Mouse (Mus musculus) embryonic fibroblast, embryonic 13.5 days (primary cell): ENCODE results near the gene Sin3b. TPM values are rescaled to one million over a fixed set of nuclear protein-coding genes. Genes with fewer than 3 reads are reported as not detected.

Source experiments
- H3K27ac ChIP-seq: 2 replicates; pipeline ENCODE4 v1.5.1; 2012; ENCODE audit warnings: low read length, control low read depth, inconsistent platforms; ENCODE audit not compliant: insufficient read depth
- H3K4me1 ChIP-seq: 2 replicates; pipeline ENCODE4 v1.6.1; 2011; ENCODE audit warnings: low read length; ENCODE audit not compliant: control insufficient read depth, insufficient read depth
- H3K4me3 ChIP-seq: 2 replicates; pipeline ENCODE4 v1.5.1; 2011; ENCODE audit warnings: mild to moderate bottlenecking, control low read depth, low read length; ENCODE audit not compliant: insufficient read depth
- CTCF ChIP-seq: IDR thresholded peaks from 2 replicates; pipeline ENCODE4 v1.5.1; 2011; ENCODE audit warnings: mild to moderate bottlenecking, control low read depth, low read length, moderate library complexity, borderline replicate concordance; ENCODE audit not compliant: insufficient read depth
- POLR2A ChIP-seq: IDR thresholded peaks from 2 replicates; pipeline ENCODE4 v1.6.1; 2011; ENCODE audit warnings: low read depth, mild to moderate bottlenecking, control low read depth, low read length, moderate library complexity
- polyA plus RNA-seq: library from polyadenylated mRNA; stranded (reverse); fragments of >200 nt; gene quantifications from 2 replicates; pipeline ENCODE4 v1.2.4, GENCODE M21; 2011; ENCODE audit warnings: low read depth; ENCODE audit not compliant: missing spikeins, insufficient read length

Gene Sin3b
- polyA plus RNA-seq, 1 experiment: 95.0 TPM

DNA sequence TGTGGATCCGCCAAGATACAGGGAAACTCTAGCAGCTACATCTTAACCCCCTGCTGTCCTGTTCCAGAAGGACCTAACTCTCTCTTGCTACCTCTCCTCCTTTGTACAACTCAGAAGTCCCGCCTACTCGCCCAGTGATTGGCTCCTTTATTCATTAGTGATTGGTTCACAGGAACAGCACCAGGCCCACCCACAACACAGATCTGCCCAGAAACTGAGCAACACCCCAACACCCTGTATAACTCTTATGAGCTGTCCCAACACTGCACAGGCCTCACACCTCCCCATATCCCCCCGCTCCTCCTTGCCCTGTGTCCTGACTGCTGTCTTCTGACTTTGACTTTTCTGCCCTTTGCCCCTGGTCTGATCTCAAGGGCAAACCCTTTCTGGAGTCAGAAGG lies 42.6 kb downstream of the Sin3b start:
- TF ChIP-seq POLR2A: no peak
- TF ChIP-seq CTCF: no peak
- Histone ChIP-seq H3K27ac (no peak overlapping the region), H3K4me1 (no peaks in the 10 kb centered on the region), H3K4me3 (no peak overlapping the region)

DNA sequence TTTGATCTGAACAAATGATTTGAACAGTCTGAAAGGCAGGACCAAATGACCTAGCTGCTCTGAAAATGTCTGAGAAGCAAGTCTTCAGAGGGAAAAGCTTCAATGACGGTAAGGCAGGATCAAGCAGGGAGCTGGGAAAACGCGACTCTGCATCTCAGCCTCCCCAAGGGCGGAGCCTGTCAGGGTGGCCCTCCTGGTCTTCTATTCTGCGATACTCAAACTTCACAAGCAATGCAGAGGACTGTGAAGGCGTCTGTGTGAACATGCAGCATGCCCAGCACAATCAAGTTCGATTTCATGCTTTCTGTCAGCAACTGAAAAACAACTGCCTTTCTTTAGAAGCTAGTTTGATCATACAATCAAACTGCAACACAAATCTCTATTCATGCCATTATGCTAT lies 43.7 kb downstream of the Sin3b start:
- TF ChIP-seq POLR2A: no peak
- TF ChIP-seq CTCF: no peak
- H3K4me3 ChIP-seq: no peak overlapping the region
- no peak overlapping the region for H3K27ac ChIP-seq
- H3K4me1 ChIP-seq: no peaks in the 10 kb centered on the region

DNA sequence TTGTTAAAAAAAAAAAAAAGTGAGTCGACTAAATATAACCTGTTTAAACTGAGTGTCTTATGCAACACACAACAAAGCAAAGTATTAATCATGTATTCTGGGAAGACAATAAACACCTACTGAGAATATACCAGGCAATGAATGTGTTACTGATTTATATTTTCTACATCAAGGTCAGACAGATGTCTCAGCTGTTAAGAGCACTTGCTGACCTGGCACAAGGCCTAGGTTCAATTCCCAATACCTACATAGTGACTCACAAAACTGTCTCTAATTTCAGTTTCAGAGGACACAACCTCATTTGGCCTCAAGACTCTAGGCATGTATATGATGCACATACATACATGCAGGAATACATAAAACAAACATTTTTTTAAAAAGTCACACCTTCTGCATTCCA lies 54.7 kb downstream of the Sin3b start:
- H3K4me1 ChIP-seq: no peaks in the 10 kb centered on the region
- no peak overlapping the region for H3K27ac ChIP-seq
- TF ChIP-seq CTCF: no peak
- TF ChIP-seq POLR2A: no peak
- H3K4me3 ChIP-seq: no peak overlapping the region

DNA sequence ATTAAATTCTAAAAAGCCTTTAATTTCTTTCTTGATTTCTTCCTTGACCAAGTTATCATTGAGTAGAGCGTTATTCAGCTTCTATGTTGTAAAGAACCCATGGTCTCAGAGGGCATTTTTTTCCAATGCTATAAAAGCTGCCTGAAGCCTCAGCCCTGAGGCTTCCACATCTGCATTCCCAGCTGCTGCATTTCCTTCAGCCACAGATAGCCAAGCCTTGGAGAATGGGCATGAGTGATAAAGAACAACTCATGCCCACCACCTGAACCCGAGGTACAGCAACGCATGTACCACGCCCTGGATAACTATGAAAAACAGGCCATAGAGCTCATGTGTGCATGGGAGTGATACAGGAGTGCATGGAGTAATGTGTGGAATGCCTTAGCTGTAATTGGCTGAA lies 57.6 kb downstream of the Sin3b start:
- H3K4me1 ChIP-seq: no peaks in the 10 kb centered on the region
- H3K4me3 ChIP-seq: no peak overlapping the region
- TF ChIP-seq POLR2A: no peak
- H3K27ac ChIP-seq: no peak overlapping the region

DNA sequence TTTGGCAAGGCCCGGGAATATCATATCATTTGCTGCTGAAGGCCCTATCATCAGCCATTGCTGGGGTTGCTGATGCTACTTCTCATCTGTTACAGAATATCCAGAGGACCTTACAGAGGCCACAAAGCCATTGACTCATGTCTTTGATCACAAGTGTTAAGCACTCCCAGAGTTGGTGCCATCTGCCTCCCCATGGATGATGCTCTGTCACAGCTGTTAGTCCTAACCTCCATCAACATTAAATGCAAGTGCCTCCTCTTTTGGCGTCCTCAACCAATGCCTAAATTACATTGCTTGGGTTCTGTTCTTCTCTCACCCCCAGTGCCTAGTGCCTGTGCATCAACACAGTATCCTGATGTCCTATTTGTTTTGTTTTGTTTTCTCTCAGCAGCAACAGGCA lies 78.5 kb downstream of the Sin3b start:
- no peaks in the 10 kb centered on the region for H3K4me1 ChIP-seq
- TF ChIP-seq POLR2A: no peak
- no peak for TF ChIP-seq CTCF
- H3K4me3 ChIP-seq: no peak overlapping the region
- no peak overlapping the region for H3K27ac ChIP-seq

Other genes with a start within 250 kb of the Sin3b start
- 39.9 and 46.2 TPM in 2 replicates for gene Cherp, start 248.1 kb upstream of the Sin3b start, polyA plus RNA-seq
- 45.4 and 50.3 TPM in 2 replicates for gene Slc35e1, start 230.7 kb upstream of the Sin3b start, polyA plus RNA-seq
- 6.4 and 7.5 TPM in 2 replicates for gene Med26, start 175.0 kb upstream of the Sin3b start, polyA plus RNA-seq
- 68.9 and 104 TPM in 2 replicates for gene Smim7, start 152.2 kb upstream of the Sin3b start, polyA plus RNA-seq
- gene Tmem38a, start 151.2 kb upstream of the Sin3b start, polyA plus RNA-seq: 12.0 and 14.4 TPM in 2 replicates
- not detected in 2 replicates for gene Nwd1, start 76.6 kb upstream of the Sin3b start, polyA plus RNA-seq
- gene F2rl3, start 38.6 kb downstream of the Sin3b start, polyA plus RNA-seq: not detected in 2 replicates